Mouse (Mus musculus) MEL (cell line): ENCODE results near the gene Gm4353. TPM values are rescaled to one million over a fixed set of nuclear protein-coding genes. Genes with fewer than 3 reads are reported as not detected.

Experiments used
- DNase-seq: peaks from one replicate; pipeline ENCODE4 v3.0.0; 2011; ENCODE audit warnings: low read depth, low spot score
- H3K27ac ChIP-seq: 2 replicates; pipeline ENCODE4 v1.5.1; 2012; ENCODE audit warnings: low read depth, mild to moderate bottlenecking, control low read depth, low read length, moderate library complexity; ENCODE audit not compliant: control insufficient read depth
- H3K27me3 ChIP-seq, 2 experiments: fragments of 150-350 bp in 1 of 2; sonication (generic) in 1 of 2; 2 replicates each; pipeline ENCODE4 v1.6.1; 2012; ENCODE audit warnings: low read length in 2 of 2, mild to moderate bottlenecking in 2 of 2, improper control_type of control experiment in 1 of 2, moderate library complexity in 1 of 2; ENCODE audit not compliant: insufficient read depth in 2 of 2, control insufficient read depth in 1 of 2
- H3K36me3 ChIP-seq, 2 experiments: 2 replicates each; pipeline ENCODE4 v1.6.1; 2012 to 2014; ENCODE audit warnings: low read length in 2 of 2, improper control_type of control experiment in 1 of 2, inconsistent platforms in 1 of 2, mild to moderate bottlenecking in 1 of 2; ENCODE audit not compliant: insufficient read depth in 2 of 2, control insufficient read depth in 1 of 2
- H3K4me1 ChIP-seq, 2 experiments: fragments of 150-350 bp in 1 of 2; sonication (generic) in 1 of 2; 2 replicates each; pipeline ENCODE4 v1.6.1; 2012; ENCODE audit warnings: low read length in 2 of 2, improper control_type of control experiment in 1 of 2, mild to moderate bottlenecking in 1 of 2; ENCODE audit not compliant: insufficient read depth in 2 of 2, control insufficient read depth in 1 of 2
- H3K4me3 ChIP-seq, 2 experiments: fragments of 150-350 bp in 1 of 2; sonication (generic) in 1 of 2; 2 replicates each; pipeline ENCODE4 v1.5.1; 2012; ENCODE audit warnings: low read depth in 2 of 2, low read length in 2 of 2, mild to moderate bottlenecking in 2 of 2, moderate library complexity in 2 of 2, control low read depth in 1 of 2, improper control_type of control experiment in 1 of 2; ENCODE audit not compliant: control insufficient read depth in 1 of 2, insufficient read depth in 1 of 2
- H3K79me2 ChIP-seq: 2 replicates; pipeline ENCODE4 v1.6.1; 2012; ENCODE audit warnings: mild to moderate bottlenecking, low read length, moderate library complexity; ENCODE audit not compliant: control insufficient read depth, poor library complexity, insufficient read depth
- H3K9ac ChIP-seq: 2 replicates; pipeline ENCODE4 v1.6.1; 2012; ENCODE audit warnings: low read depth, mild to moderate bottlenecking, control low read depth, low read length, moderate library complexity; ENCODE audit not compliant: control insufficient read depth, poor library complexity, severe bottlenecking
- H3K9me3 ChIP-seq: fragments of 150-350 bp; sonication (generic); replicated peaks from 2 replicates; pipeline ENCODE4 v1.6.1; 2012; ENCODE audit warnings: mild to moderate bottlenecking, low read length, improper control_type of control experiment, moderate library complexity; ENCODE audit not compliant: insufficient read depth
- BHLHE40 ChIP-seq: IDR thresholded peaks from 2 replicates; pipeline ENCODE4 v1.6.1; 2012; ENCODE audit warnings: low read depth, mild to moderate bottlenecking, inconsistent platforms, low read length, improper control_type of control experiment, borderline replicate concordance
- CHD1 ChIP-seq: IDR thresholded peaks from 2 replicates; pipeline ENCODE4 v1.6.1; 2012; ENCODE audit warnings: low read depth, mild to moderate bottlenecking, inconsistent platforms, low read length, improper control_type of control experiment
- CHD2 ChIP-seq: IDR thresholded peaks from 2 replicates; pipeline ENCODE4 v1.6.1; 2011; ENCODE audit warnings: low read length, improper control_type of control experiment
- GABPA ChIP-seq: IDR thresholded peaks from 2 replicates; pipeline ENCODE4 v1.6.1; 2012; ENCODE audit warnings: low read depth, mild to moderate bottlenecking, inconsistent platforms, low read length, improper control_type of control experiment, moderate library complexity
- HCFC1 ChIP-seq: IDR thresholded peaks from 2 replicates; pipeline ENCODE4 v1.6.1; 2012; ENCODE audit warnings: low read depth, mild to moderate bottlenecking, inconsistent platforms, low read length, improper control_type of control experiment, moderate library complexity
- JUND ChIP-seq: IDR thresholded peaks from 2 replicates; pipeline ENCODE4 v1.6.1; 2011; ENCODE audit warnings: low read depth, mild to moderate bottlenecking, improper control_type of control experiment, low read length
- KAT2A ChIP-seq: conservative IDR thresholded peaks from 2 replicates; pipeline ENCODE4 v1.6.1; 2012; ENCODE audit warnings: low read depth, low read length, improper control_type of control experiment, inconsistent platforms
- MAFK ChIP-seq: IDR thresholded peaks from 2 replicates; pipeline ENCODE4 v1.6.1; 2011; ENCODE audit warnings: low read depth, mild to moderate bottlenecking, low read length, improper control_type of control experiment, borderline replicate concordance
- MAX ChIP-seq: IDR thresholded peaks from 2 replicates; pipeline ENCODE4 v1.6.1; 2011; ENCODE audit warnings: low read length, improper control_type of control experiment
- MAZ ChIP-seq: IDR thresholded peaks from 2 replicates; pipeline ENCODE4 v1.6.1; 2012; ENCODE audit warnings: low read depth, mild to moderate bottlenecking, inconsistent platforms, low read length, improper control_type of control experiment
- MXI1 ChIP-seq: IDR thresholded peaks from 2 replicates; pipeline ENCODE4 v1.6.1; 2011; ENCODE audit warnings: mild to moderate bottlenecking, low read depth, low read length, improper control_type of control experiment
- MYB ChIP-seq: IDR thresholded peaks from 2 replicates; pipeline ENCODE4 v1.6.1; 2011; ENCODE audit warnings: mild to moderate bottlenecking, low read depth, low read length, improper control_type of control experiment
- NELFE ChIP-seq: IDR thresholded peaks from 2 replicates; pipeline ENCODE4 v1.6.1; 2011; ENCODE audit warnings: low read depth, low read length, improper control_type of control experiment
- POLR2A ChIP-seq, 2 experiments: IDR thresholded peaks; 2 replicates each; pipeline ENCODE4 v1.6.1; 2011 to 2012; ENCODE audit warnings: low read length in 2 of 2, mild to moderate bottlenecking in 2 of 2, control low read depth in 1 of 2, improper control_type of control experiment in 1 of 2, low read depth in 1 of 2, moderate library complexity in 1 of 2; ENCODE audit not compliant: control insufficient read depth in 1 of 2, insufficient read depth in 1 of 2, poor library complexity in 1 of 2
- POLR2AphosphoS5 ChIP-seq: IDR thresholded peaks from 2 replicates; pipeline ENCODE4 v1.6.1; 2012; ENCODE audit warnings: low read depth, borderline replicate concordance, mild to moderate bottlenecking, inconsistent platforms, low read length, moderate library complexity, mixed read lengths
- SIN3A ChIP-seq: IDR thresholded peaks from 2 replicates; pipeline ENCODE4 v1.6.1; 2012; ENCODE audit warnings: low read length, improper control_type of control experiment, inconsistent platforms
- SMC3 ChIP-seq: IDR thresholded peaks from 2 replicates; pipeline ENCODE4 v1.6.1; 2011; ENCODE audit warnings: low read depth, low read length, improper control_type of control experiment
- TAL1 ChIP-seq: IDR thresholded peaks from 2 replicates; pipeline ENCODE4 v1.6.1; 2012; ENCODE audit warnings: mild to moderate bottlenecking, inconsistent platforms, low read length, moderate library complexity, mixed read lengths
- TBP ChIP-seq: IDR thresholded peaks from 2 replicates; pipeline ENCODE4 v1.8.0; 2011; ENCODE audit warnings: low read depth, low read length, improper control_type of control experiment
- USF2 ChIP-seq, 2 experiments: IDR thresholded peaks; 2 replicates each; pipeline ENCODE4 v1.6.1; 2011 to 2012; ENCODE audit warnings: improper control_type of control experiment in 2 of 2, low read length in 2 of 2, borderline replicate concordance in 1 of 2, inconsistent platforms in 1 of 2, low read depth in 1 of 2, mild to moderate bottlenecking in 1 of 2; ENCODE audit not compliant: insufficient read depth in 1 of 2
- ZKSCAN1 ChIP-seq: IDR thresholded peaks from 2 replicates; pipeline ENCODE4 v1.6.1; 2012; ENCODE audit warnings: low read depth, mild to moderate bottlenecking, inconsistent platforms, low read length, improper control_type of control experiment, moderate library complexity
- ZMIZ1 ChIP-seq: IDR thresholded peaks from 2 replicates; pipeline ENCODE4 v1.6.1; 2012; ENCODE audit warnings: low read depth, mild to moderate bottlenecking, inconsistent platforms, low read length, improper control_type of control experiment, moderate library complexity
- ZNF384 ChIP-seq: IDR thresholded peaks from 2 replicates; pipeline ENCODE4 v1.6.1; 2012; ENCODE audit warnings: low read depth, mild to moderate bottlenecking, inconsistent platforms, low read length, improper control_type of control experiment
- polyA plus RNA-seq, 2 experiments: library from polyadenylated mRNA; stranded (reverse) in 1 of 2; unstranded in 1 of 2; fragments of >175 nt in 1 of 2; fragments of >200 nt in 1 of 2; gene quantifications; 2 replicates each; pipeline versions ENCODE4 v1.2.1 to v1.2.4; 2012; ENCODE audit warnings: low replicate concordance in 2 of 2, low read depth in 1 of 2; ENCODE audit not compliant: insufficient read length in 2 of 2, insufficient read depth in 1 of 2, missing spikeins in 1 of 2
- total RNA-seq: library from RNA; depleted of rRNA; stranded (reverse); fragments of 300-350 nt; gene quantifications from 2 replicates; pipeline ENCODE4 v1.2.3, GENCODE M21; 2012

Gene Gm4353
- total and polyA plus RNA-seq, 3 experiments: 21.0 to 22.7 TPM; not detected in 1

DNA sequence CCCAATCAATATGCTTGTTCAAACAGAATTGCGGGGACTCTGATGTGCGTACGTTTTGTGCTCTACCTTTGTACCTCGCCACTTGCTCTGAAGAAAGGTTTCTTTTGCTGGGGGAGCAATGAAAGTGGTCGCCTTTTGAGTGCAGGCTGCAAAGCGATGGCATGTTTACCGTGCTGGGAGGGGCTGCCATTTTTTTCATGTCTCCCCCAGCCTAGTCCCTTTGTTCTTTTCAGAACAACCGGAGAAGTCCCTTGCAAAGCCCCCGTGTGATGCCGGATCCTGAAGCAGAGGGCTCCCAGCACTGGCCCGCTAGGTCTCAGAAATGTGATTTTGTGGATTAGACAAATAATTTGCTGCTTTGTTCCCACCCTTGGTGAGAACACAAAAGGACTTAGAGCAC is 36.8 kb upstream of the Gm4353 start:
- no peaks in the 10 kb centered on the region for H3K36me3 ChIP-seq
- no peaks in the 10 kb centered on the region for H3K4me1 ChIP-seq
- no peaks in the 10 kb centered on the region for H3K79me2 ChIP-seq
- no peaks in the 10 kb centered on the region for H3K27me3 ChIP-seq
- H3K9me3 ChIP-seq: no peaks in the 10 kb centered on the region
- TF ChIP-seq ZMIZ1 (no peak), MXI1 (no peak), GABPA (no peak), ZKSCAN1 (no peak), POLR2AphosphoS5 (no peak)
- TF ChIP-seq, all 39 proteins: peak for 0
- no peak for DNase-seq
- H3K27ac ChIP-seq: no peak overlapping the region
- H3K9ac ChIP-seq: no peak overlapping the region
- H3K4me3 ChIP-seq: no peak overlapping the region

DNA sequence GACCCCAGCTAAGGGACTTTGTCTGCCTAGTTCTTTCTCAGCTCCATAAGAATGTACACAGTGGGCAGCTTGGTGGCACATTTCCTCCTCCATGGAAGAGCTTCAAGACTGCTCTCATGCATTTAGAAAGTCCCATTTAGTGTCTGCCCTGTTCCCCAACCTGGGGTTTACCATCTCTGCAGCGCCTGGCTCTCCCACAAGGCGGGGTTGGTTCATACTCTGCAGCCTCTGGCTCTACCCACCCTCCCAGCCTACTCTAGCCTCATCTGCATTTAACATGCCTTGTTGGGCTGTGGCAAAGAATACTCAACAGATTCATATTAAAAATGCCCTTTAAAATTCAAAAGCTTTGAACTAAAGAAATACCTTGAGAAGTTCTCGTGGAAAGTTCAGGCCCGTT is 36.3 kb upstream of the Gm4353 start:
- Histone ChIP-seq H3K27ac (no peak overlapping the region), H3K4me3 (no peak overlapping the region), H3K36me3 (no peaks in the 10 kb centered on the region), H3K9ac (no peak overlapping the region), H3K27me3 (no peaks in the 10 kb centered on the region), H3K4me1 (no peaks in the 10 kb centered on the region), H3K79me2 (no peaks in the 10 kb centered on the region), H3K9me3 (no peaks in the 10 kb centered on the region)
- DNase-seq: no peak
- TF ChIP-seq CHD2: no peak
- no peak for TF ChIP-seq CHD1
- TF ChIP-seq ZKSCAN1: no peak
- TF ChIP-seq MAX: no peak
- no peak for TF ChIP-seq USF2 (IDR thresholded peaks at IDR 0.05; ENCODE audit: borderline replicate concordance in 1 of 2, insufficient read depth in 1 of 2, low read depth in 1 of 2, low read length in 2 of 2)
- TF ChIP-seq SIN3A: no peak
- TF ChIP-seq ZNF384: no peak
- TF ChIP-seq KAT2A: no peak
- TF ChIP-seq MYB: no peak
- TF ChIP-seq MAFK: no peak
- TF ChIP-seq POLR2A (IDR thresholded peaks at IDR 0.05; ENCODE audit: control insufficient read depth in 1 of 2, insufficient read depth in 1 of 2, low read depth in 1 of 2, low read length in 2 of 2, poor library complexity in 1 of 2): no peak
- no peak for TF ChIP-seq TAL1
- no peak for TF ChIP-seq BHLHE40
- no peak for TF ChIP-seq MXI1
- TF ChIP-seq JUND: no peak
- no peak for TF ChIP-seq MAZ
- TF ChIP-seq NELFE: no peak
- TF ChIP-seq SMC3: no peak
- no peak for TF ChIP-seq HCFC1
- TF ChIP-seq TBP: no peak
